Mouse (Mus musculus): ENCODE measurements around the gene Npas2.

- peak; percentile 64; the same call in 1 of the 2 replicates for TF ChIP-seq CTCF (IDR thresholded peaks at IDR 0.05; ENCODE audit: borderline replicate concordance, insufficient read depth, low read length)
- TF ChIP-seq POLR2A (IDR thresholded peaks at IDR 0.05; ENCODE audit: low read depth, low read length): no peak
Observed at GRCm38 (mm10) chr1:39340647-39341046, 147.1 kb downstream of the Npas2 start.
